Mouse (Mus musculus) ES-Bruce4 (cell line): ENCODE results near the gene Nes. TPM values are rescaled to one million over a fixed set of nuclear protein-coding genes. Genes with fewer than 3 reads are reported as not detected.

ENCODE experiments used
- H3K27ac ChIP-seq: 2 replicates; pipeline ENCODE4 v1.5.1; 2012; ENCODE audit warnings: low read length, inconsistent platforms; ENCODE audit not compliant: insufficient read depth
- H3K27me3 ChIP-seq: 2 replicates; pipeline ENCODE4 v1.6.1; 2012; ENCODE audit warnings: mild to moderate bottlenecking, low read length, inconsistent platforms; ENCODE audit not compliant: control insufficient read depth, poor library complexity, insufficient read depth, severe bottlenecking
- H3K36me3 ChIP-seq: 2 replicates; pipeline ENCODE4 v1.6.1; 2012; ENCODE audit warnings: inconsistent platforms, mild to moderate bottlenecking, low read length, moderate library complexity; ENCODE audit not compliant: control insufficient read depth, poor library complexity, insufficient read depth, severe bottlenecking
- H3K4me1 ChIP-seq: one replicate; pipeline ENCODE4 v1.8.1; 2011; ENCODE audit warnings: low read length; ENCODE audit not compliant: control insufficient read depth, insufficient read depth
- H3K4me3 ChIP-seq: 2 replicates; pipeline ENCODE4 v1.5.1; 2011; ENCODE audit warnings: low read depth, mild to moderate bottlenecking, low read length
- H3K9ac ChIP-seq: 2 replicates; pipeline ENCODE4 v1.6.1; 2012; ENCODE audit warnings: low read depth, mild to moderate bottlenecking, inconsistent platforms; ENCODE audit not compliant: poor library complexity, severe bottlenecking
- H3K9me3 ChIP-seq: replicated peaks from 2 replicates; pipeline ENCODE4 v1.6.1; 2012; ENCODE audit warnings: mild to moderate bottlenecking, low read length, inconsistent platforms; ENCODE audit not compliant: control insufficient read depth, poor library complexity, insufficient read depth, severe bottlenecking
- CTCF ChIP-seq: IDR thresholded peaks from one replicate; pipeline ENCODE4 v1.8.1; 2011; ENCODE audit warnings: low read depth, low read length
- EP300 ChIP-seq: IDR thresholded peaks from 2 replicates; pipeline ENCODE4 v1.6.1; 2011; ENCODE audit warnings: low read depth, low read length; ENCODE audit not compliant: insufficient read depth
- POLR2A ChIP-seq: IDR thresholded peaks from one replicate; pipeline ENCODE4 v1.8.1; 2011; ENCODE audit warnings: low read length; ENCODE audit not compliant: insufficient read depth
- polyA plus RNA-seq: library from polyadenylated mRNA; stranded (reverse); fragments of >200 nt; gene quantifications from 2 replicates; pipeline ENCODE4 v1.2.4, GENCODE M21; 2011; ENCODE audit warnings: low read depth; ENCODE audit not compliant: missing spikeins, insufficient read depth, insufficient read length

Gene Nes
- polyA plus RNA-seq, 1 experiment = 34.5 TPM

DNA sequence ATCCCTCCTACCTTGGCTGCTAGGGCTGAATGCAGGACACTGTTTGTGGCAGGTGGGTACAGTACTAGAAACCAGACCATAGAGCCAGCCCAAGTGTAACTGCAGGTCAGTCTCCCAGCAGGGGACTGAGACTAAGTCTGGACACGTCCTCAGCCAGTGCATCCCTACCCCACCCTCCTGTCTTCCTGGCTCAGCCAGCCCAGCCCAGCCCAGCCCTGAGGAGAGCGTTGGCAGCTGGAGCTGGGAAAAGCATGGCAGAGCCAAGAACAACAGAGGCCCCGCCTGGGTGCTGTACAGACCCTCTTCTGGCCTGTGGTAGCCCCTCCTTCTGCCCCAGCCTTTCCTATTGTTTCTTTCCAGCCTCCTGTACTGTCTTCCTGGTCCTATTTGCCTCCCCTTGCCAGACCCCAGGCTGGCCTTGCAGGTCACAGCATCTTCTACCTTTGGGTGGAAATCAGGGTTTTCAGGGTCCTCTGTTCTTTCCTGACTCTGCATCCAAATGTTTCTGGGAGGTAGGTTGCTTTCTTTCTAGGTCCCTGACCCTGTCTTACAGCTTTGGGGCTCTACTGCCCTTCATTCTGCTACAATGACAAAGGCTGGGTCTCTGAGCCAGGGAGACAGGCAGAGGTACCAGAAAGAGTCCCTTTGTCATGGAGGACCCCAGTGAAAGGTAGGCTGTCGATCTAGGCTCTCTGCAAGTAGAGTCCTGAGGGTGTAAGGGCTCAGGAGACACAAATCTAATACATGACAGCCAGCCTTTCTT is 25.9 kb upstream of the Nes start:
- Histone ChIP-seq H3K4me3 (no peak overlapping the region), H3K27me3 (no peaks in the 10 kb centered on the region; the same call in 1 of the 2 replicates), H3K36me3 (peaks cover 22% of the 10 kb centered on the region; the same call in 1 of the 2 replicates), H3K9me3 (no peaks in the 10 kb centered on the region), H3K9ac (no peak overlapping the region), H3K27ac (no peak overlapping the region), H3K4me1 (peaks cover 11% of the 10 kb centered on the region)
- TF ChIP-seq POLR2A = no peak
- TF ChIP-seq EP300 = 0 out of 2 replicates have a peak, but pooled peaks have one; percentile 40
- TF ChIP-seq CTCF = no peak

- Histone ChIP-seq H3K4me1 (peaks cover 11% of the 10 kb centered on the region), H3K9me3 (no peaks in the 10 kb centered on the region), H3K36me3 (peaks cover 16% of the 10 kb centered on the region; the same call in 1 of the 2 replicates), H3K4me3 (no peak overlapping the region), H3K27ac (no peak overlapping the region), H3K9ac (no peak overlapping the region), H3K27me3 (no peaks in the 10 kb centered on the region; the same call in 1 of the 2 replicates)
- no peak for TF ChIP-seq CTCF
- TF ChIP-seq EP300 = no peak
- TF ChIP-seq POLR2A = no peak
These were observed 24.9 kb upstream of the Nes start for GRCm38 (mm10) chr3:87945781-87946540.

GRCm38 (mm10) chr3:87946541-87946860 is 24.4 kb upstream of the Nes start:
- Histone ChIP-seq H3K36me3 (peaks cover 11% of the 10 kb centered on the region; the same call in 1 of the 2 replicates), H3K9me3 (no peaks in the 10 kb centered on the region), H3K4me3 (no peak overlapping the region), H3K27me3 (no peaks in the 10 kb centered on the region; the same call in 1 of the 2 replicates), H3K27ac (no peak overlapping the region), H3K4me1 (peaks cover 11% of the 10 kb centered on the region), H3K9ac (no peak overlapping the region)
- TF ChIP-seq CTCF = no peak
- no peak for TF ChIP-seq POLR2A
- TF ChIP-seq EP300 = no peak

DNA sequence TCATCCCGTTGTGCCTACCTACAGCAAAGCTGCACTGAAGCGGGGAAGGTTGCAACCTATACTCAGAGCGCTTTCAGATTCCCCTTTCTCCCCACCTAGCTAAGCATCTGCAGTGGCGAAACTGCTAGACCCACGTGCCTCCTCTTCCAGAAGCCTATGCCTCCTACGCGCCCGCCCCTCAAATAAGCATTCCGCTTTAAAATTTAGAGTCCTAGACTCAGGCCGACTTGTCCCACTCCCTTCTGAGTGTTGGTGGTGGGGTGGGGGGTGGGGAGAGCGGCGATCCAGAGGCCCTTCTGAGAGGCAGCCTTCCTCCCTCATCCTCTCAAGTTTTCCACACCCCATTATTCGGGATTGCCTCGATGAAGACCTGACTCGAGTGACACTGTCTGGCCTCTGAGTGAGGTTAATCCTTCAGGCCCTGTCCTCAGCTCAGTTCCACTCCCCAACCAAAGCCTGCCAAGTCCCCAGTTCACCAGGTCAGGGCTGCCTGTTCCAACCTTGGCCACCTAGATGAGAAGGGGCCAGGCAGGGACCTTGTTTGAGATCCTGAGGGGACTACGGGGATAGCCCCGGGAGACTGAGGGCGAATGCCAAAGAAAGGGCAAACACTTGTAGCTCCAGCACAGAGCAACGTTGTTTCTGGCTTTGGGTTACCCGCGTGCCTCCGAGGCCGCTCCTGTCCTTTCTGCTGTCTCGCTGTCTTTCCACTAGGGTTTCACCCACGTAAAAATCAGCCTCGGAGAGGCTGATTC is 23.6 kb upstream of the Nes start:
- Histone ChIP-seq H3K36me3 (peaks cover 4% of the 10 kb centered on the region; the same call in 1 of the 2 replicates), H3K27me3 (no peaks in the 10 kb centered on the region; the same call in 1 of the 2 replicates), H3K9me3 (no peaks in the 10 kb centered on the region), H3K4me1 (peaks cover 11% of the 10 kb centered on the region), H3K4me3 (peak overlapping the region; percentile 19), H3K27ac (no peak overlapping the region), H3K9ac (peak overlapping the region; percentile 49)
- TF ChIP-seq CTCF = no peak
- TF ChIP-seq EP300 = no peak
- TF ChIP-seq POLR2A = no peak

DNA sequence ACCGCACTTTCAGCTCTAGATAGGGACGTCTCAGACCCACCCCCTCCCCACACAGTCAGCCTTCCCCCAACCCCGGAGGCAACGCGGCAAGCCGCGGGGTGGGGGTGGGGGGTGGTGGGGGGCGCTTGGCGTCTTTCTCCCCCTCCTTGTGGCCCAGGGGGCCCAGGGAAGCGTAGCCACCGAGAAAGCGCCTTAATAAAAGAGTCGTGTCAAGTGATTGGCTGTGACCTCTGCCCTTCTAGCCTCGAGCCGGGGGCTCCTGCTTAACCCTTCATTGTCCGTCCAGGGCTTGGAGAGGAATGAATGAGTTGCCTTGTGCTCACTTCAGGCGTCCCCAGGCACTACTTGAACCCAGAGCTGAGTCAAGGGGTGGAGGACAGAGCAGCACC is 23.1 kb upstream of the Nes start:
- TF ChIP-seq CTCF = no peak
- no peak for TF ChIP-seq POLR2A
- TF ChIP-seq EP300 = no peak
- no peaks in the 10 kb centered on the region for H3K36me3 ChIP-seq
- peaks cover 11% of the 10 kb centered on the region for H3K4me1 ChIP-seq
- peak overlapping the region; percentile 47 for H3K4me3 ChIP-seq
- H3K9ac ChIP-seq = peak overlapping the region; percentile 49
- H3K9me3 ChIP-seq = no peaks in the 10 kb centered on the region
- no peaks in the 10 kb centered on the region; the same call in 1 of the 2 replicates for H3K27me3 ChIP-seq
- no peak overlapping the region for H3K27ac ChIP-seq
